Mouse (Mus musculus): ENCODE measurements around the gene Mapk8ip3.

Gene Mapk8ip3

GRCm38 (mm10) chr17:24902124-24902523, 34.7 kb downstream of the Mapk8ip3 start:
- DNase-seq (ENCODE audit: low read depth): no peak

- no peak for DNase-seq (ENCODE audit: low read depth)
These were observed 36.8 kb downstream of the Mapk8ip3 start for GRCm38 (mm10) chr17:24900014-24900413.

DNA sequence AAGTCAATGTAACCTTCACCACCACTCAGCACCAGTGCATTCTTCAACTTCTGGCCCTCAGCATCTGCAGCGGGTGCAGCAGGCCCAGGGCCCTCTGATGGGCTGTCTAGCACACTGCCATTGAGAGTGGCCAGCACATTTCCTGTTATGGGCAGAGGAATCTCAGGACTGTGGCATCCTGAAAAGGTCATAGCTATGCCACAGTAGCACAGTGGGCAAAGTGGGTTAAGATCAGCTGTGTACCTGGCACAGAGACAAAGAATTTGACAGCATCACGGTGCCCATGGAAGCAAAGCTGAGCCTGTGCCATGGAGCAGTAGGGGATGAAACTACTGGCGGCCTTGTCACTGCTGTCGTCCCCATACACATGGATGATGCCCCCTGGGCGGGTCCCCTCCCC, 37.6 kb downstream of the Mapk8ip3 start:
- no peak for DNase-seq (ENCODE audit: low read depth)

DNA sequence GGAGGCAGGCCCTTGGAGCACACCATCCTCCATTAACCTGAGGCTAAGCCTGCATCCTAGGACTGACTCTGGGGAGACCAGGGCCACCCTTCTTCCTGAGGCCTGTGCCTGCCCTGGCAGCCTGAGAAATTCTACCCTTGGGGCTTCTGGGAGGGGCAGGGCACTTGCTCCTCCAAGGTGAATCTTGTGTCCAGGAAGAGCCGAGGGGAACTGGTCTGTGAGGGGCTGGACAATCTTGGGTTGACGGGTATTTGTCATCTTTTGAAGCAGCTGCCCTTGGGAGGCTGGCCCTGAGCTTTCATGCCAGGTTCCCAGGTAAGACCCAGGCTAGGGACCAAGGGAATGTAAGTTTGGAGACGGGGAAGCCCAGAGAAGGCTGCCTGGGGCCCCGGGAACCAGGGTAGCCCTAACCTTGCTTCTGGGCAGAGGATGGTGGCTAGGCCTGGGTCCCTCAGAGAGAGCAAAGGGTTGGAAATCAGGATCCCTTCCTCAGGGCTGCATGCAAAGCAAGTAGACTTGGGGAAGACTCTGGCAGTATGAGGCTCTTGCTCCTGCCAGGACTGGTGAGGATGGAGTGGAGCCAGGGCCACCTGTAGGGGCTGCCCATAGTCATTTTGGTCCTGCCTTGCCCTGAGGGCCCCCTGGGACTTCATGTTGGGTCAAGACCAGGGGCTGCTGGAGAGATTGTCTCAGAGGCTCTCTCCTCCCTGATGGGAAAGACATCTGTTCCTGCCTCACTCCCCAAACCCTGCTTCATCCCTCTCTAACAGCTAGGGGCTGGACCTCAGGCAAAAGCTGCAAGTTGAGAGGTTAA, 38.5 kb downstream of the Mapk8ip3 start:
- DNase-seq (ENCODE audit: low read depth): no peak

DNA sequence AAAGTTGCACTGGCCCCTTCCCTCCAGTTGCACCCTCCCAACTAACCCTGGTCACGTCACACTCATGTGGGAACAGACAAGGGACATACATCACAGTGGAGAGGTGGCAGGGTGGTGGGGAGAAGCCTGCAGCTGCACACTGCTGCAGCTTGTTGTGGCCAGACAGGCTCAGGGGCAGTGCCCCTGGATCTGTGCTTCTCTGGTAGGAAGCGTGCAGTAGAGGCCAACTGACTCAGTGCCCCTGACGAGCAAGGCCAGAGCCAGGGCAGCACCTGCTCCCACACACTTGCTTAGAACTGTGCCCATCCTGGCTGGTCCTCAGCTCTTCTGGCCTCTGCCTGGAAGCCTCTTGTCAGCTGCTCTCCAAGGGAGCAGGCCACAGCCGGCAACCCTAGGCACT, 39.2 kb downstream of the Mapk8ip3 start:
- DNase-seq (ENCODE audit: low read depth): no peak

DNA sequence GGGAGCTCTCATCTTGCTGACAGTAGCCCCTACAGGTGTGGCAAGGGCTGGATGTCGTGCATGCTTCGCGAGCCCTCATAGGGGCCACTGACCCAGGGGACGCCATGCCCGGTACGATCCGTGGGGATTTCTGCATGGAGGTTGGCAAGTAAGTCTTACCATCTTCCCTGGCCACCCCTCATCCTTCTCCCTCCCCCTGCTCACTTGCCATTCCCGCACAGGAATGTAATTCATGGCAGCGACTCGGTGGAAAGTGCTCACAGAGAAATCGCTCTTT, 39.8 kb downstream of the Mapk8ip3 start:
- no peak for DNase-seq (ENCODE audit: low read depth)

- DNase-seq (ENCODE audit: low read depth): peak; percentile 75
These were observed 40.4 kb downstream of the Mapk8ip3 start, which contains the start of gene Nme3 for GRCm38 (mm10) chr17:24896241-24896992. Gene Nme3 (plus strand): TSS chr17:24896500.

- DNase-seq (ENCODE audit: low read depth): no peak
These were observed 41.1 kb downstream of the Mapk8ip3 start for GRCm38 (mm10) chr17:24895571-24896240.

DNA sequence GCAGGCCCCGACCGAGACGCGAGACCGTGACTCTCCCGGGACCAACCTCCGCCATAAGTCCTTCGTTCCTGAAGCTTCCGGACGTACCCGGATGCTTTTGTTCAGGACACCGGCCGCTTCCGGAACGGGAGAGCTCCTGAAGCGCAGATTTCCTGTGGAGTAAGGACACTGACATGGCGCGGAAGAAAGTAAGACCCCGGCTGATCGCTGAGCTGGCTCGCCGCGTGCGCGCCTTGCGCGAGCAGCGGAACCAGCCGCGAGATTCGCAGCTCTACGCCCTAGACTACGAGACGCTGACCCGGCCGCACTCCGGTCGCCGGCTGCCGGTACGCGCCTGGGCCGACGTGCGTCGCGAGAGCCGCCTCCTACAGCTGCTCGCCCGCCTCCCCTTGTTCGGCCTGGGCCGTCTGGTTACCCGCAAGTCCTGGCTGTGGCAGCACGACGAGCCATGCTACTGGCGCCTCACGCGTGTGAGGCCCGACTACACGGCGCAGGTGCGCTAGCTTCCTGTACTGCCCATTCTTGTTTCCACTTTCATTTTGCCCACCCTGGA, 41.7 kb downstream of the Mapk8ip3 start, which contains the start of the genes Eme2 and Mrps34:
Gene Eme2, minus strand, starts transcription at position 93 of the 553 bp plus-strand sequence.
Gene Mrps34, plus strand, starts transcription at position 122 of the 553 bp plus-strand sequence.
- DNase-seq (ENCODE audit: low read depth): peak; percentile 82

DNA sequence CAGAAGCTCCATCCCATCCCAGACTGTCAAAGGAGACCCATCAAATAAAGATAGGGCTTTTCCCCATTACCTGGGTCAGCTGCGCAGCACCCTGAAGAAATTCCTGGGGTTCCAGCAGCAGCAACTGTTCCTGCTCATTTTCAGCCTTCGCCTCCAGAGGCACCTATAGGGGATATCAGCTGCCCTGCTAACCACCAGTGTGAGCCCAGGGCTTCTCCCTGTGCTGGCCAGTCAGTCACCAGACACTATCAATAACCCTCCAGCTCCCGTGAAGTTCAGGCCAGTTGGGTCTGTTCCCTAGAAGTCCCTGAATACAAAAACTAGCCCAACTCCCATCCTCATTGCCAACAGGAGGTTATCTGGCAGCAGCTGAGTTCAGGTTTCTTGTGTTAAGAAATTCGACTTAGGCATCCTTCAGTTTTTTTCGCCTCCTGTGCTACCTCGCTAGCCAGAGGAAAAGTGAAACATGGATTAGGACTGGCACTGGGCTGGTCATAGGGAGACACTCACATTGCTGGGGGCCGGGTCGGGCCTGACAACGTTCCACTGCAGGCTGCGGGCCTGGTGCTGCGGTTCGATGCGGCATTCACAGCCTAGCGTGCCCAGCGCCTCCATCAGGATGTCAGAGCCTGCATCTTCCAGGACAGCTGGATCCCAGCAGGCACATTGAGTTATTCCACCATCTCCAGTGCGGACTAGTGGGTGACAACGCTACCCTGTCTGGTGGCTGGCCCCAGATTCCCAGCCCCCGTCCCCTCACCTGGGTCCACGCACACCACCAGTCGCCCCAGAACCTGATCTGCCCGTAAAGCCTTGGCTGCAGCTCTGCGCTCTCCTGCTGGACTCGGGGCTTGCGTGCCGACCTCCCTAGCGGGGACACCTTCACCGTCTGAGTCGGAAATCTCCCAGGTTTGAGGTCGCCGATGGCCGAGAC, 42.4 kb downstream of the Mapk8ip3 start:
- DNase-seq (ENCODE audit: low read depth): no peak

DNA sequence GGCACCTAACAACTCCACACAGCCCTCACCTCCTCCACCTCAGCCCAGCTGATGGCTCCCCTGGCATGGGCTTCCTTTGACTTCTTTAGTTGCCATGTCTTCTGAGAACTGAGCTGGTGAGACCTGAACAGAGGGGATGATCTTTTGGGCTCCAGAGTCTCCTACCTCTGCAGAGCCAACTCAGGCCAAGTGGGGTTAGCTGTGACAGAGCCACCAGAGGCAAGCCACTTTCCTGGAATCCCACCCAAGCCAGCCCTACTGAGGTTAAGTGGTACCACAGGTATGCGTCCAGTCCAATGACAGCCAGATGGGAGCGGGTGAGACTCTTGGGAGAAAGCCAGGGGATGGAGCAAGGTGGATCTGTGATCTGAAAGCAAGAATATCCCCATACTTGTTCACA, 43.5 kb downstream of the Mapk8ip3 start:
- no peak for DNase-seq (ENCODE audit: low read depth)

DNA sequence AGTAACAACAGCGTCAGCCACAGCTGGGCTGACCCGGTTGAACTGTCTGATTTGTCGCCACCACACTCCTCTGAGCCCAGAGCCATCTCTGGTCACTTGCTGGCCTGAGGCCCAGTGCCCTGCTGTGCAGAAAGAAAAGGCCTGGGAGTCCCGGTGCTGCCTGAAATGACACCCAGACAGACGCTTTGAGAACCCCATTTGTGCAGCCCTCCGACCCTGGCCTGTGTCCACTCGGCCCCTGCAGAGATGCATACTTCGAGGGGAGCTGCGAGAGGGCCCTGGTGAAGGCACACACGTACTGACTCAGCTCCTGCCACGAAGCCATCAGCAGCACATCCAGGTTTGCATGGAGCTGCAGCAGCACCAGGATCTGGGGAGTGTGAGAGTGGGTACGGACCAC, 44.0 kb downstream of the Mapk8ip3 start:
- DNase-seq (ENCODE audit: low read depth): no peak

DNA sequence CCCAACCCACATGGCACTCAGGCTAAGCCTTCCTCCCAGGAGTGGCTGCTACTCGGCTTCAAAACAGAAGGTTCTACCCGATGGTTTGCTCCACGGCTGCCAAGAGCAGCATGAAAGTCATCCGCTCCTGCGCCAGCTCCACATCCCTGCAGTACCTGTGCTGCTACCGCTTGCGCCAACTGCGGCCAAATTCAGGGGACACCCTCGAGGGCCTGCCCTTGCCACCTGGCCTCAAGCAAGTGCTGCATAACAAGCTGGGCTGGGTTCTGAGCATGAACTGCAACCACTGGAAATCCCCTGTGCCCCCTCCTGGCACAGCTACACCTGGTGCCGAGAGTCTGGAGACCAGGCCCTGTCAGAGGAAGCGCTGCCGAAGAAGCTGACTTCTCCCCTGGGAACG, 45.5 kb downstream of the Mapk8ip3 start:
- DNase-seq (ENCODE audit: low read depth): no peak

- no peak for DNase-seq (ENCODE audit: low read depth)
These were observed 46.4 kb downstream of the Mapk8ip3 start for GRCm38 (mm10) chr17:24890151-24891092.

GRCm38 (mm10) chr17:24888862-24889261, 47.9 kb downstream of the Mapk8ip3 start:
- no peak for DNase-seq (ENCODE audit: low read depth)

DNA sequence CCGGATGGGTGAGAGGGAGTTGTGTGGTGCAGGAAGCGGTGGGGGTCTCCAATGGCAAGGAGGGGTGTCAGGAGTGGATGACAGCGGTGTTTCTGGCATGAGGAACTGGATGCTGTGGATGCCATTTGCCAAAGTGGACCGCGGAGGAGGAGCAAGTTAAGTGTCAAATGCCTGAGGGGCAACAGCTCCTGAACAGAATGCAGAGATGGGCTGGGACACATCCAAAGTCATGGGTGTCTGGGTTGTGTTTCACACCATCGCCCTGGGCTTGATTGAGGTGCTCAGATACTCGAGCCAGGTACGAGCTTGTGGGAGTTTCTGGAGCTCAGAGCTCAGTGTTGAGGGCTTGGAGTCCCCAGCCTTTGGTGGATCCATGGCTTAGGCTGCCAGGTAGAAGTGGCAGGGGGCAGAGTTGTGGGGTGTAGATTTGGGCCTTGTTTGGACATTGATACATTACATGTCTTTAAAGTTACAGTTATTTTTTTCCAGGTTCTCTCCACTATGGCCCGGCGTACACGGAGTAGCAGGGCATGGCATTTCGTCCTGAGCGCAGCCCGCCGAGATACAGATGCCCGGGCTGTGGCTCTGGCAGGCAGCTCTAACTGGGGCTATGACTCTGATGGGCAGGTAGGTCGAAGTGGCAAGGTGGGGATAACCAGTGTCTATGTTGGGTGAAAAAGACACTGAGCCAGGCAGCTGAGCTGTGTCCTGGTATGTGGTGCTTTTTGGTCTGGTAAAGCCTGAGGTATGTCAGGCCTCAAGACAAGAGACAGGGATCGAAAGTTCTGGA, 49.3 kb downstream of the Mapk8ip3 start:
- DNase-seq (ENCODE audit: low read depth): no peak

- DNase-seq (ENCODE audit: low read depth): no peak
These were observed 49.9 kb downstream of the Mapk8ip3 start for GRCm38 (mm10) chr17:24886932-24887271.

GRCm38 (mm10) chr17:24886134-24886931, 50.4 kb downstream of the Mapk8ip3 start, which contains the start of the genes Nubp2 and Spsb3:
Gene Nubp2 (minus strand): TSS chr17:24886349.
Gene Spsb3 (plus strand): TSS chr17:24886643.
- DNase-seq (ENCODE audit: low read depth): peak; percentile 98
